Mouse (Mus musculus): ENCODE data around the gene Gab2.
"Not testable (repeated sequence)": the region's sequence is repeated elsewhere in the genome, so short reads cannot be mapped to it uniquely, and the experiment has no call there.

Gab2 gene

GRCm38 (mm10) chr7:97151082-97151813 is 69.9 kb downstream of the Gab2 start:
- no peak for DNase-seq

GRCm38 (mm10) chr7:97154756-97155487 is 73.5 kb downstream of the Gab2 start:
- no peak for DNase-seq

GRCm38 (mm10) chr7:97164261-97164660 is 82.9 kb downstream of the Gab2 start:
- no peak for DNase-seq

- no peak for DNase-seq
These were observed 89.7 kb downstream of the Gab2 start for GRCm38 (mm10) chr7:97171089-97171488.

GRCm38 (mm10) chr7:97171719-97172118 is 90.3 kb downstream of the Gab2 start:
- DNase-seq: no peak

- DNase-seq: no peak
These were observed 90.7 kb downstream of the Gab2 start for GRCm38 (mm10) chr7:97172126-97172525.

- DNase-seq: no peak
These were observed 100.5 kb downstream of the Gab2 start for GRCm38 (mm10) chr7:97181931-97182330.

- no peak for DNase-seq
These were observed 102.0 kb downstream of the Gab2 start for GRCm38 (mm10) chr7:97183426-97183825.

- no peak for DNase-seq
These were observed 102.6 kb downstream of the Gab2 start for GRCm38 (mm10) chr7:97184005-97184404.

GRCm38 (mm10) chr7:97187387-97188081 is 106.1 kb downstream of the Gab2 start:
- no peak for DNase-seq

- no peak for DNase-seq
These were observed 107.7 kb downstream of the Gab2 start for GRCm38 (mm10) chr7:97189116-97189515.

GRCm38 (mm10) chr7:97203907-97204306 is 122.5 kb downstream of the Gab2 start:
- no peak for DNase-seq

- no peak for DNase-seq
These were observed 127.6 kb downstream of the Gab2 start for GRCm38 (mm10) chr7:97208811-97209549.

- DNase-seq: no peak
These were observed 128.8 kb downstream of the Gab2 start for GRCm38 (mm10) chr7:97210064-97210685.

GRCm38 (mm10) chr7:97211117-97211516 is 129.7 kb downstream of the Gab2 start:
- no peak for DNase-seq

GRCm38 (mm10) chr7:97223836-97224235 is 142.4 kb downstream of the Gab2 start:
- DNase-seq: no peak

- DNase-seq: no peak
These were observed 164.0 kb downstream of the Gab2 start for GRCm38 (mm10) chr7:97245261-97245949.

- not testable (repeated sequence) for DNase-seq
These were observed 164.7 kb downstream of the Gab2 start for GRCm38 (mm10) chr7:97245950-97246578.

GRCm38 (mm10) chr7:97247661-97248060 is 166.3 kb downstream of the Gab2 start:
- DNase-seq: no peak

- no peak for DNase-seq
These were observed 166.8 kb downstream of the Gab2 start for GRCm38 (mm10) chr7:97248136-97248535.

- DNase-seq: no peak
These were observed 170.3 kb downstream of the Gab2 start for GRCm38 (mm10) chr7:97251638-97252037.
